Mouse (Mus musculus): Measurements from ENCODE around the gene Acbd3.

Acbd3 gene

DNA sequence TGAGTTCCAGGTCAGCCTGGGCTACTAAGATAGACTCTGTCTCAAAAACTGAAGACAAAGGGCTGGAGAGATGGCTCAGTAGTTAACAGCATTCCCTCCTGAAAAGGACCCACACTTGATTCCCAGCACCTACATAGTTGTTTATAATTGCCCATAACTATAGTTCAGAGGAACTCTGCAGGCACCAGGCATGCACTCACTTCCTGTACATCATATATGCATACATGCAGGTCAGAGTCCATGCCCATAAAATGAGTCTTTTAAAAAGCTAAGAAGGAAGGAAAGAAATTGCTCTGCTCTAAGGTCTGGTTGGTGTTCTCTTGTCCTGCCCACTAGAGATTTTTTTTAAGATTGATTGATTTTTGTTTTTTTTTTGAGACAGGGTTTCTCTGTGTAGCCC lies 22.0 kb downstream of the Acbd3 start:
- POLR2A ChIA-PET = no interaction called here

DNA sequence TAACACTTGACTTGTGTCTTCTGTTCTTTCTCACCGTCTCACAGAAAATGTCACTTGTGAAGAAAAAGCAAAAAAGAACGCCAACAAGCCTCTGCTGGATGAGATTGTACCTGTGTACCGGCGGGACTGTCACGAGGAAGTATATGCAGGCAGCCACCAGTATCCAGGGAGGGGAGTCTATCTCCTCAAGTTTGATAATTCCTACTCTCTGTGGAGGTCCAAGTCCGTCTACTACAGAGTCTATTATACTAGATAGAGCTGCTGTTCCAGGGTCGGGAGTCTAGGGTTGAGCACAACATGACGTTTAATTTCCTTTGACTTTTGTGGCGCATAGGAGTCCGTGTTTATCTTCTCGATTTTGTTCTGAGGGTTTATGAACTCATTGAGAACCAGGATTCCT lies 26.3 kb downstream of the Acbd3 start:
- CTCF ChIA-PET = interaction anchor here in 1 of 4 experiments (2.4 kb wide), 1 partner anchor 12 kb away, joined by 10 read pairs; no protein-coding TSS in a partner anchor
- POLR2A ChIA-PET = interaction anchor here in 1 of 4 experiments (0.5 to 1.4 kb wide), 7 partner anchors 10 to 365 kb away, joined by 3 to 5 read pairs (median 3); no protein-coding TSS in a partner anchor

More for the DNA sequence above, 22.0 kb downstream of the Acbd3 start:
- CTCF ChIA-PET = no interaction called here

DNA sequence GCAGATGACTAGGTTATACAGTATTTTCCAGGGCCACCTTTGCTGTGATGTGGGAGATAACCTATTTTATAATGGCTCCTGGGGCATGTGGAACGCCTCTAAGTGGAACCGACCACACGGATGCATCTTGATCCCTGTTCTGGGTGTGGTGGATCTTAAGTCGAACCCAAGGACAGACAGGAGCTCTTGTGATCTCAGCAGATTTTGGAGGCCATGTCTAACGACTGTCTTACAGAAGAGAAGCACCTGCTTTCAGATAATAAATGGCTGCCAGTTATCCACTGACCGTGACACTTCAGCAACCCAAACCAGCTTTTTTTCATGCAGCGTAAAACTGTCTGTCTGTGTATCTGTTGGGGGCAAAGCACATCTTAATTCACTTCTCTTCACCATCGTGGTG lies 28.5 kb downstream of the Acbd3 start:
- POLR2A ChIA-PET = interaction anchor here in 2 of 4 experiments (0.6 to 1.4 kb wide), 6 partner anchors 8 to 186 kb away, joined by 3 to 4 read pairs (median 3); partner anchors contain the start of gene Parp1 (in 1 of the 2)
- CTCF ChIA-PET = interaction anchor here in 2 of 4 experiments (0.8 to 1.1 kb wide), 2 partner anchors 10 to 21 kb away, joined by 3 read pairs; no protein-coding TSS in a partner anchor

DNA sequence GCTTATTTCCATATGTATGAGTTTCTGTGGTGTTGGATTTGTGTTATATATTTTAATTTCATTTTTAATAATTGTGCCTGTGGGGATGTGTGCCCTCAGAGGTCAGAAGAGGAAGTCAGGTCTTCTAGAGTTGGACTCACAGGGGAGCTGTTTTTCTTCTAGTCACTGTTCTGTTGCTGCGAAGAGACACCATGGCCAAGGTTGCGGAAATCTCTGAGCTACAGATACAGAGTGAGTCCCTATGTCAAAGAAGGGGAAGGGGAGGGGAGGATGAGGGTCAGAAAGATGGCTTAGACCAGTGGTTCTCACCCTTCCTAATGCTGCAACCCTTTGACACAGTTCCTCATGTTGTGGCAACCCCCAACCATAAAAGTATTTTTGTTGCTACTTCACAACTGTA lies 30.9 kb downstream of the Acbd3 start:
- POLR2A ChIA-PET = interaction anchor here in 2 of 4 experiments (0.5 to 1.5 kb wide), 7 partner anchors 19 to 436 kb away, joined by 3 to 7 read pairs (median 4); no protein-coding TSS in a partner anchor
- CTCF ChIA-PET = interaction anchor here in 1 of 4 experiments (1.1 kb wide), 1 partner anchor 37 kb away, joined by 6 read pairs; no protein-coding TSS in a partner anchor

DNA sequence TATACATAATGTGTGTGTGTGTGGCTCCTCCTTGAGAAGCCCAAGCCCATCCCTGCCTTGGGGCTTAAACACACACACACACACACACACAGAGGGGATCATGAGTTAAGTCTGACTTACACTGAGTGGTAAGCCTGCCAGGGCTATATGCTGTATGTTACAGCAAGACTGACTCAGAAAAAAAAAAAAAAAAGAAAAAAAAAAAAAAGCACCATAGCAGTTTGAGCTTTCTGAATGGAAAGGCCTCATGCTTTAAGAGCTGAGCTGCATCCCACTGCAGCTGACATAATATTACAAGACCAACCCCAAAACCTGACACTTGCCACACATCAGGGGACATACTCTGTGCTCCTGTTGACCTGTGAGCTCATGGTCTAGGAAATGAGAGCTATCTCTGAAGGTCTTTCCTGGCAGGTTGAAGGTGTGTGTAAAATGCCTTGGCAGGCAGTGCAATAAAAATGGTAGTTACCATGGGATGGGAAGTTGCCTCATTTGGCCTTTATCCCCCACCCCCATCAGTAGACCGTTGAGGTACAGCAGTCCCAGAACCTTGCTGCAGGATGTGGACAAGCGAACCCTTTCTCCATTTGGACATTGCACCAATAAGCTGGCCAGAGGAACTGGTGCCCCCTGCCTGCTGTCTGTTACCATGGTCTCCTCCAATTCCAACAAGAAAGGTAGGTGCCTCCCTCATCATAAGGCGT lies 31.6 kb downstream of the Acbd3 start:
- ChIA-PET CTCF (interaction anchor here in 3 of 4 experiments (0.6 to 1.3 kb wide), 7 partner anchors 17 to 532 kb away, joined by 3 to 8 read pairs (median 4); no protein-coding TSS in a partner anchor), POLR2A (interaction anchor here in 3 of 4 experiments (0.5 to 1.7 kb wide), 13 partner anchors 11 to 436 kb away, joined by 3 to 7 read pairs (median 4); partner anchors contain the start of gene Acbd3 (in 1 of the 3))

DNA sequence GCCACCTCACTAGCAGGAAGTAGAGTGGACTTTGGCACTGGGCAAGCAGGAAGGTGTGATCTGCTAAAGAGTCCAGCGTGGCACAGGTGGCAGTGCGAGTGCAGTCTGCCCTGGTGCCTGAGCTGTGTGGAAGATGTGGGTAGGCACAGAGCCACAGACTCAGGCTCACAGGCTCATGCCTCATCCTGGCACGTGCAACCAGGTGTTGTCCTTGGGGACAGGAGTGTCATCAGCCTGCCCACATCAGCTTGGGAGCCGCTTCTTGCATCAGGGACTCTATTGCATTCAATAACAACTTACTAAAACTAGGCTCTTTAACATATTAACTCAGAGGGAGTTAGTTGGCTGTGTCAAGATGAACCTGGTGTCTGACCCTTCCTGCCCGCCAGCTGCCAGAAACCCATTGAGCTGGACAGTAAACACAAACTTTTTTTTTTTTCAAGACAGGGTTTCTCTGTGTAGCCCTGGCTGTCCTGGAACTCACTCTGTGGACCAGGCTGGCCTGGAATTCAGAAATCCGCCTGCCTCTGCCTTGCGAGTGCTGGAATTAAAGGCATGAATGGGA lies 32.2 kb downstream of the Acbd3 start:
- CTCF ChIA-PET = interaction anchor here in 3 of 4 experiments (0.6 to 1.3 kb wide), 7 partner anchors 17 to 533 kb away, joined by 3 to 8 read pairs (median 4); no protein-coding TSS in a partner anchor
- POLR2A ChIA-PET = interaction anchor here in 3 of 4 experiments (0.7 to 1.7 kb wide), 9 partner anchors 11 to 258 kb away, joined by 3 to 7 read pairs (median 4); partner anchors contain the start of gene Acbd3 (in 1 of the 3)

DNA sequence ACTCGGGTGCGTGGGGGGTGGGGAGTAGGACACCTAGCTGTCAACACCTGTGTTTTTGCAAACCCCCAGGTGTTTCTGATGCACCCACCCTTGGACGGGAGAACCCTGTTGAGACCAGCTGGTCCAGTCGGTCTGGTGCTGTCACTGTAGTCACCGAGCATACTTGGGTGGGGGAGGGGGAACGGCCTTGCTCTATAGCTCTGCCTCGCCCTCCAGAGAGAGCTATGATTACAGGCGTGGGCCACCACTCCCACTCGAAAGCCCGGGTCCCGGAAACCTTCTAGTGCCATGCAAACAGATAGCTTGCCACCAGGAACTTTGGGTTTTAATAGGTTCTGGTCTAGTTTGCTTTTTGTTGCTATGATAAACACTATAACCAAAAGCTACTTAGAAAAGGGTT lies 36.3 kb downstream of the Acbd3 start:
- CTCF ChIA-PET = interaction anchor here (0.5 to 5.0 kb wide), 24 partner anchors 13 to 500 kb away, joined by 3 to 61 read pairs (median 4); no protein-coding TSS in a partner anchor
- POLR2A ChIA-PET = interaction anchor here (0.6 to 4.1 kb wide), 36 partner anchors 9 to 715 kb away, joined by 3 to 26 read pairs (median 3); partner anchors contain the start of genes Acbd3 (in 2 of the 4), Mixl1 (in 2 of the 4) and H3f3a (in 1 of the 4)

DNA sequence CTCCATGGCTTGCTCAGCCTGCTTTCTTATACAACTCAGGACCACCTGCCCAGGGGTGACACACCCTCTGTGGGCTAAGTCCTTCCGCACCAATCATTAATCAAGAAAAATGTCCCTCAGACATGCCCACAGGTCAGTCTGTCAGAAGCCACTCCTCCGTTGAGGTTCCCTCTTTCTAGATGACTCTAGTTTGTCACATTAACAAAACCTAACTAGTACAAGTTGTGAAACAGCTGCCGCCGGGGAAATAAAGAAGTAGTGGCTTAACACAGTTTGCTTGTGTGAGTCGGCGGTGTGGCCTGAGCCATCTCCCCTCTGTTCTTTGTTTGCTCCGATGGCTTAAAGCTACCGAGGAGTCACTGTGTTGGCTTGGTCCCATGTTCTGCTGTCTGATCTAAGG lies 36.8 kb downstream of the Acbd3 start:
- CTCF ChIA-PET = interaction anchor here (0.5 to 5.0 kb wide), 27 partner anchors 11 to 548 kb away, joined by 3 to 61 read pairs (median 6); partner anchors contain the start of gene Mixl1 (in 1 of the 4)
- POLR2A ChIA-PET = interaction anchor here (0.7 to 4.1 kb wide), 35 partner anchors 12 to 352 kb away, joined by 3 to 26 read pairs (median 4); partner anchors contain the start of genes Acbd3 (in 2 of the 4) and Mixl1 (in 2 of the 4)

DNA sequence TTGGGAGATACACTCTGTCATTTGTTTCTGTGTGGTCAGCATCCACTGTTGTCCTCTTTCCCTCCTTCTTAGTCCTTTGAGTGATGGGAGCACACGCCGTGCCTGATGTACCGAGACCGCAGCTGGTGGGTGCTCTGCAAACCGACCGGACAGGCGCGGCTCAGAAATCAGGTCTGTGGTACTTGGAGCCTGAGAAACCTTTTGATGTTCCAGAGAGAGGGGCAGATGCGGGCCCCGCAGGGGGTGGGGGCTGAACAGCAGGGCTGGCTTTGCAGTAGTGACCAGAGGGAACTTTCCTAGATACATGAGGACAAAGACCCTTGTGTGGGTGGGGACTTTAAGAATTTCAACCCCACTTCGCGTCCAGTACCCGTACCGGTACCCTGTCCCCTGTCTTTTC lies 37.5 kb downstream of the Acbd3 start:
- CTCF ChIA-PET = interaction anchor here (0.6 to 5.0 kb wide), 51 partner anchors 8 to 581 kb away, joined by 3 to 61 read pairs (median 5); partner anchors contain the start of genes Mixl1 (in 3 of the 4) and Acbd3 (in 1 of the 4)
- POLR2A ChIA-PET = interaction anchor here (0.6 to 4.1 kb wide), 31 partner anchors 11 to 474 kb away, joined by 3 to 26 read pairs (median 4); partner anchors contain the start of genes Acbd3 (in 2 of the 4), Lin9 (in 2 of the 4) and Mixl1 (in 2 of the 4)

DNA sequence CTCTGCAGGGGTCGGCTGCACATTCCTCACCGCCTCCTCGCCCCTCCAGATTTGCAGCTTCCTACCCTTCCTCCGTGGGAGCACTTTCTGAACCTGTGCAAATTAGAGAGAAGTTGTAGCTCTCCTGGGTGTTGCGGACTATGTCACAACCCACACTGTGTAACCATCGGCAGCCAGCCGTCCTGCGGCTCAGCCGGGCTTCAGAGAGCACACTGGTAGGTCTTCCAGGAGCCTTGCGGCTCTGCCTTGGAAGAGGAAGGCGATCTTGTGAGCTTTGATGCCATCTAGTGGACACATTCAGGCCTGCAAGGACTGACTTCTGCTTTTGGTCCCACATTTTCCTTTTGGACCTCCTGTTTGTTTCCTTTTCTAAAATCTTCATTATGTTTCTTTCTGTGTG lies 38.0 kb downstream of the Acbd3 start:
- CTCF ChIA-PET = interaction anchor here (0.6 to 5.0 kb wide), 48 partner anchors 9 to 901 kb away, joined by 3 to 61 read pairs (median 5); partner anchors contain the start of genes Mixl1 (in 3 of the 4) and Acbd3 (in 1 of the 4)
- POLR2A ChIA-PET = interaction anchor here (0.6 to 4.1 kb wide), 26 partner anchors 8 to 474 kb away, joined by 3 to 26 read pairs (median 4); partner anchors contain the start of genes Acbd3 (in 2 of the 4), Lin9 (in 2 of the 4) and Mixl1 (in 1 of the 4)

DNA sequence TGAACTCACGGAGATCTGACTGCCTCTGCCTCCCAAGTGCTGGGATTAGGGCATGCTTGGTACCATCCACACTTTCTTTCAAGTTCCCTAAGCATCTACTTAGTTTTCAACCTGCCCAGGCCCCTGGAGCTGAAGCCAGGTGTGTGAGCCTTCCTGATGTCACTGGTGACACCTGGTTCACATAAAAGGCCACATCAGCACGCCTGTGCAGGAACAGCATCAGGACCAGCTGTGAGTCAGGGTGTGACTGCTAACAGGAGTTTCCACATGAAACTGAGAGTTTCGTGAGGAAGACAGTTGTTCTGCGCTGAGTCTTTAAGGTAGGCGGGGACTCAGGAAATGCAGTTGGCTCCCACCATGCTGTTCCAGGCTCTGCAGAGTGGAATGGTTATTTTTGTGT lies 39.5 kb downstream of the Acbd3 start:
- ChIA-PET CTCF (interaction anchor here in 2 of 4 experiments (2.3 to 5.0 kb wide), 2 partner anchors 9 to 11 kb away, joined by 11 to 61 read pairs; no protein-coding TSS in a partner anchor), POLR2A (interaction anchor here in 1 of 4 experiments (1.0 to 4.1 kb wide), 4 partner anchors 13 to 336 kb away, joined by 4 to 26 read pairs (median 4); no protein-coding TSS in a partner anchor)

DNA sequence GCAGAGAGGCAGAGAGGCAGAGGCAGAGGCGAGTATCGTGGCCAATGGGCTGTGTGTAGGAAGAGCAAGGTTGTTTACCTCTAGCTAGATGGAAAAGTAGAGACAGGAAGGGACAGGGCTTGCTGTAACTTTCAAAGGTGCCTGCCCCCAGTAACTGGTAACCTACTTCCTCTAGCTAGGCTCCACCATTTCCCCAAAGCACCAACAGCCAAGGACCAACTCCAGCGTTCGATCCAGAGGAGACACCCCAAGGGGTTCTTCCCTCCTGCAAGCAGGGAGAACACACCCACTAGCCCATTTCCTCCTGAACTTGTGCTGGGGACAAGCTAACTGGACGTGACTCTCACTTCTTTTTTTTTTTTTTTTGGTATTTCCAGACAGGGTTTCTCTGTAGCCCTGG lies 40.7 kb downstream of the Acbd3 start:
- ChIA-PET CTCF (interaction anchor here in 2 of 4 experiments (0.9 to 2.9 kb wide), 5 partner anchors 8 to 142 kb away, joined by 3 to 28 read pairs (median 5); no protein-coding TSS in a partner anchor), POLR2A (interaction anchor here (0.6 to 4.2 kb wide), 20 partner anchors 11 to 337 kb away, joined by 3 to 45 read pairs (median 4); partner anchors contain the start of gene Sde2 (in 1 of the 4))

DNA sequence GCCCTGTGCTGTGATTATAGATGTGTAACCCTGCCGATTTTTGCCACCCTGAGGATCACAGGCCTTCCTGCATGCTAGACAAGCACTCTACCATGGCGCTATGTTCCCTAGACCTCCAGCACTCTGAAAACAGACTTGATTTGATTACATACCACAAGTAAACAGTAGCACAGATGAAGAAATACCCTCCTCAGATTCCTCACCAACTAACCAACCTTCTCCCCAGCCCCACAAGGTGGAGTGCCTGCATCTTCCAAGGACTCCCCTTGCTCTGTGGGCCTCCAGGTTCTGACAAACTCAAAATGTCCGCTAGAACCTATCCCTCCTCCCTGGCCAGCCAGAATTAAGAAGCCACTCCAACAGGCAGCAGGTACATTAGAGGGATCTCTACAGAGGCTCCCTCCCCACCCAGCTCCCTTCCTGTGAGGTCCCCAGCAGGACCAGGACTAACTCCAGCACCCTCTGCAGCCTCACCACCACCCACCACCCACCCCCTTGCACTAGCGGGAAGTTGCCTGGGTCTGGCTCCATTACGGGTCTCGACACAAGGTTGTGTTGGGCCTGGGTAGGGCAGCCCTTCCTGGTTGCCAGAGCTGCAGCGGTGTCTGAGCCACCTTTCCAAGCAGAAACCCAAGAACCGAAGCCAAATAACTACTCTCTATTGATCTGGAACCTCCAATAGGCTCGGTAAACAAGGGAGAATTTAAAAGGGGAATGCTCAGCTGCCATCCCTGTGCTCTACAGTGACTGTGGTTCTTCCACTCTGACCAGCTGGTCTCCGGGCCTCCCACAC lies 41.9 kb downstream of the Acbd3 start:
- ChIA-PET POLR2A (interaction anchor here (0.5 to 4.2 kb wide), 36 partner anchors 10 to 546 kb away, joined by 3 to 45 read pairs (median 4); partner anchors contain the start of genes H3f3a (in 2 of the 4), Lin9 (in 2 of the 4), Pycr2 (in 1 of the 4) and Sde2 (in 1 of the 4)), CTCF (interaction anchor here (0.5 to 2.9 kb wide), 19 partner anchors 10 to 552 kb away, joined by 3 to 28 read pairs (median 3); partner anchors contain the start of gene Lin9 (in 1 of the 4))

DNA sequence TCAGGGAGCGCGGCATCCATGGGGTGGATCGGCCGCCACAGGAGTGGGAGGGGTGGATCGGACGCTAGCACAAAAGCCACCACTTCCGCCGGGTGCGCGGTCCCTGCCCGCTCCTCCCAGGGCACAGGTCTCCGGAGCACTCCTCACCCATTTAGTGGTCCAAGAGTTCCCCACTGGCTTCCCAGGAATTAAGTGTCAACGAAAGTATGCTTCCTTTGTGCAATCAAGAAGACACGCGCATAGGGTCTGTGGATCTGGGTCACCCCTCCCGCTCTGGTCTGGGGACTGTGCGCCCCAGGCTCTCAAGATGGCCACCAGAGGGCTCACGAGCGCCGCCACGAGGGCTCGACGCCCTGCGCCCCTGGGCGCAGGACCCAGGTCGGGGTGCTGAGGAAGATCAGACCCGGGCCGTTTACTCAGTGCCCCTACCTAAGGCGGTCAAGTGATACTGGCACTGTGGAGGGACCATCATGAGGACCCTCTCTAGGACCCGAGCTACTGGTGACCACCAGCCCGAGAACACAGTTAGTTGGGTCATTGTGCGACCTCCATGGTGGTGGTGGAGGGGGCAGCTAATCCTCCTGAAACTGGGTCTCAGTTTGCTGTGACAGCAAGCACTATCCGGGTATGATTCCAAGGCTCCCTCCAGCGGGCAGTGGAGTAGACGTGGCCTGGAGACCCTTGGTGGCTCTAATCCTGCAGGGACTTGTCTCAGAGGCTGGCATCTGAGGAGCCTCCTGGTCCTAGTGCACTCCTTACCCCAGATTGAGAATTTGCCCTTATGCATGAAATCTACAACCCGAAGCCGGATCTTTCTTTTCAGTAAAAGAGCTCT lies 42.7 kb downstream of the Acbd3 start:
- CTCF ChIA-PET = interaction anchor here (0.5 to 2.9 kb wide), 19 partner anchors 9 to 1068 kb away, joined by 3 to 28 read pairs (median 4); partner anchors contain the start of gene Lin9 (in 1 of the 4)
- POLR2A ChIA-PET = interaction anchor here (0.6 to 4.2 kb wide), 30 partner anchors 9 to 1061 kb away, joined by 3 to 45 read pairs (median 5); partner anchors contain the start of genes H3f3a (in 2 of the 4), Lin9 (in 1 of the 4), Pycr2 (in 1 of the 4) and Sde2 (in 1 of the 4)

DNA sequence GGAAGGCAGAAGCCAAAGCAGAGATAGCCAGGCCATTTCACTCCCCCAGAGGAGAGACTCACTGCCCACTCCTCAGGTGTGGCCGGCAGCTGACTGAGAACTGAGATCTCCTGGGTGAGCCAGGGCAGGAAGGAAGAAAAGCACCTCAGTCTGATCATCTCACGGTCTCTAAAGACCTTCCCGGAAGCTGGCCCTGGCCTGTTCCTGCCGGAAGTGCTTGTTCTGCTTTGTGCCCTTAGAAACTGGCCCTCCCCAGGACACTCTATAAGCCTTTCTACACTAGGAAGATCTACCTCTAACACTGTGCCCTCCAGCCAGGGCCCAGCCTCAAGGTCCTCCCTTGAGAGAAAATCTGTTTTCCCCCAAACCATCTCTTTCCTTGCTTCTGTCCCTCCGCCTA lies 45.5 kb downstream of the Acbd3 start:
- POLR2A ChIA-PET = interaction anchor here in 2 of 4 experiments (0.8 to 1.7 kb wide), 3 partner anchors 14 to 22 kb away, joined by 3 to 4 read pairs (median 3); no protein-coding TSS in a partner anchor
- CTCF ChIA-PET = interaction anchor here in 1 of 4 experiments (0.8 kb wide), 1 partner anchor 23 kb away, joined by 3 read pairs; no protein-coding TSS in a partner anchor

DNA sequence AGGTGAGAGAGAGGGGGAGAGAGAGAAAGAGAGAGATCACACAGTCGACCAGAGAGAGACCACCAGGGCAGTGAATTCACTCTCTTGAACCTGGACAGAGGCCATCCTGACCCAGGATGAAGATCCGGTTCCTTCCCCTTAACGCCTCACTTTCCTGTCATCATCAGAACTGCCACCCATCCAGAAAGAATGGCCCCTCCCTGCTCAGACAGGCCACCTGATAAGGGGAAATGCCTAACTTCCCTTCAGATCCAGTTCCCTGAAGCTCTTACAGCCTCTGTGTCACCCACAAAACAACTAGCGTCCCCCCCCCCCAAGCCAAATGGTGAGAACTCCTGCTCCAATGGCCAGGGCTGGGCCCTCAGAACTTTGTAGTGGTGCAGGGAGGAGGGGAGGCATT lies 45.9 kb downstream of the Acbd3 start:
- ChIA-PET POLR2A (interaction anchor here in 1 of 4 experiments (0.8 to 1.1 kb wide), 3 partner anchors 14 to 66 kb away, joined by 3 read pairs; no protein-coding TSS in a partner anchor), CTCF (no interaction called here)

All from embryonic stem cell, embryonic (primary cell).